In genomic region chr7:75709936-75710335, GRCm38 (mm10) we compare ENCODE assay signal across 32 mouse cellular contexts.
"Had no signal": no experiment of that assay in that cellular context is flagged by ENCODE, and none has a peak within 500 bp of the region (broad histone marks: within the 10 kb centered on the region; RNA-seq: fewer than 3 reads in every experiment).

No protein-coding gene starts in this region.

- DNase-seq: left cerebral cortex, postnatal 4 days; liver; liver, embryonic 13.5 days; liver, postnatal 0 days; lung, adult 18-20 months; lung, adult 2 months; lung, embryonic 14.5 days; lung, postnatal 10 days; lung, postnatal 14 days; lung, postnatal 36 days; lung, postnatal 4 days; midbrain, embryonic 14.5 days had no signal

- H3K4me1 ChIP-seq: limb, embryonic 10.5 days; limb, embryonic 12.5 days; limb, embryonic 13.5 days; limb, embryonic 15.5 days; lung, embryonic 15.5 days; midbrain, embryonic 10.5 days; midbrain, embryonic 12.5 days; midbrain, embryonic 13.5 days; midbrain, embryonic 15.5 days; neural tube, embryonic 12.5 days had no signal

- H3K4me3 ChIP-seq: left cerebral cortex, adult 2 months; limb, embryonic 10.5 days; limb, embryonic 12.5 days; limb, embryonic 13.5 days; limb, embryonic 15.5 days; liver, embryonic 12.5 days; liver, embryonic 13.5 days; liver, embryonic 15.5 days; lung, embryonic 15.5 days; megakaryocyte, embryonic 14.5 days; midbrain, embryonic 10.5 days; midbrain, embryonic 12.5 days; midbrain, embryonic 13.5 days; midbrain, embryonic 15.5 days; myocyte; neural tube, embryonic 12.5 days had no signal

- H3K9ac ChIP-seq: limb, embryonic 12.5 days; limb, embryonic 13.5 days; limb, embryonic 15.5 days; liver, embryonic 12.5 days; liver, embryonic 13.5 days; liver, embryonic 14.5 days; liver, embryonic 15.5 days; liver, postnatal 0 days; lung, embryonic 14.5 days; lung, embryonic 15.5 days; midbrain, embryonic 12.5 days; midbrain, embryonic 13.5 days; midbrain, embryonic 15.5 days; neural tube, embryonic 12.5 days had no signal

- H3K27me3 ChIP-seq: limb, embryonic 12.5 days; limb, embryonic 13.5 days; limb, embryonic 15.5 days; liver, embryonic 12.5 days; liver, embryonic 13.5 days; liver, embryonic 15.5 days; lung, embryonic 15.5 days; megakaryocyte, embryonic 14.5 days; midbrain, embryonic 12.5 days; midbrain, embryonic 13.5 days; midbrain, embryonic 15.5 days; neural tube, embryonic 12.5 days had no signal

- H3K27ac ChIP-seq: left cerebral cortex, adult 2 months; limb, embryonic 10.5 days; limb, embryonic 12.5 days; limb, embryonic 13.5 days; limb, embryonic 15.5 days; liver, embryonic 12.5 days; liver, embryonic 13.5 days; liver, embryonic 14.5 days; liver, embryonic 15.5 days; lung, embryonic 15.5 days; macrophage; midbrain, embryonic 10.5 days; midbrain, embryonic 12.5 days; midbrain, embryonic 13.5 days; midbrain, embryonic 15.5 days; neural tube, embryonic 12.5 days had no signal

- ATAC-seq: liver, embryonic 12.5 days; liver, postnatal 0 days; lung, postnatal 0 days; midbrain, embryonic 13.5 days; midbrain, embryonic 15.5 days; midbrain, embryonic 16.5 days had no signal

- H3K4me2 ChIP-seq: limb, embryonic 12.5 days; limb, embryonic 13.5 days; limb, embryonic 15.5 days; liver, embryonic 11.5 days; liver, embryonic 12.5 days; liver, embryonic 13.5 days; liver, embryonic 15.5 days; lung, embryonic 14.5 days; lung, embryonic 15.5 days; midbrain, embryonic 12.5 days; midbrain, embryonic 13.5 days; midbrain, embryonic 15.5 days; neural tube, embryonic 12.5 days had no signal

- H3K36me3 ChIP-seq: midbrain, embryonic 13.5 days; midbrain, embryonic 15.5 days; neural tube, embryonic 12.5 days had no signal

- H3K9me3 ChIP-seq: limb, embryonic 10.5 days; limb, embryonic 12.5 days; limb, embryonic 13.5 days; limb, embryonic 15.5 days; liver, embryonic 12.5 days; liver, embryonic 13.5 days; liver, embryonic 15.5 days; lung, embryonic 15.5 days; megakaryocyte, embryonic 14.5 days; midbrain, embryonic 10.5 days; midbrain, embryonic 12.5 days; midbrain, embryonic 13.5 days; midbrain, embryonic 15.5 days; neural tube, embryonic 12.5 days had no signal
